Mouse (Mus musculus): Measurements from ENCODE around the gene Pdzd7.

DNA sequence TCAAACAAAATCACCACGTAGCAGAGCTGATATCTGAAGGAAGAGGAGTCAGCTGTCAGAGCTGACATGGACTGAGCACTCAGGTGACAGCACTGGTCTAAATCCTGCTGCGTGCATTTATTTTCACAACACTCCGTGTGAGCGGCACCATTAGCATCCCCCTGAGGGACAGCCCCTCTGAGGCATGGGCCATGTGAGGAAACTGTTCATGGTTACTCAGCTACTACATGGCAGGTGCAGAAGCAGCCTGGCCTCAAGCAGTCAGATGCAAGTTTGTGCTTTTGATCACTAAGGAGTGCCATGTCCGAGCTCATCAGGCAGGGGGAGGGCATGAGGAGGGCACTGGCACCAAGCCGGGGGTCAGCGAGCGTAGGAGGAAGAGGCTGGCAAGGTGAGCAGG lies 45.9 kb downstream of the Pdzd7 start:
- no peak for TF ChIP-seq POLR2A (IDR thresholded peaks at IDR 0.05; ENCODE audit: low read depth, low read length)
- TF ChIP-seq CTCF (IDR thresholded peaks at IDR 0.05; ENCODE audit: borderline replicate concordance, insufficient read depth, low read length), result no peak
